Mouse (Mus musculus): ENCODE data around the gene Fads1.

DNA sequence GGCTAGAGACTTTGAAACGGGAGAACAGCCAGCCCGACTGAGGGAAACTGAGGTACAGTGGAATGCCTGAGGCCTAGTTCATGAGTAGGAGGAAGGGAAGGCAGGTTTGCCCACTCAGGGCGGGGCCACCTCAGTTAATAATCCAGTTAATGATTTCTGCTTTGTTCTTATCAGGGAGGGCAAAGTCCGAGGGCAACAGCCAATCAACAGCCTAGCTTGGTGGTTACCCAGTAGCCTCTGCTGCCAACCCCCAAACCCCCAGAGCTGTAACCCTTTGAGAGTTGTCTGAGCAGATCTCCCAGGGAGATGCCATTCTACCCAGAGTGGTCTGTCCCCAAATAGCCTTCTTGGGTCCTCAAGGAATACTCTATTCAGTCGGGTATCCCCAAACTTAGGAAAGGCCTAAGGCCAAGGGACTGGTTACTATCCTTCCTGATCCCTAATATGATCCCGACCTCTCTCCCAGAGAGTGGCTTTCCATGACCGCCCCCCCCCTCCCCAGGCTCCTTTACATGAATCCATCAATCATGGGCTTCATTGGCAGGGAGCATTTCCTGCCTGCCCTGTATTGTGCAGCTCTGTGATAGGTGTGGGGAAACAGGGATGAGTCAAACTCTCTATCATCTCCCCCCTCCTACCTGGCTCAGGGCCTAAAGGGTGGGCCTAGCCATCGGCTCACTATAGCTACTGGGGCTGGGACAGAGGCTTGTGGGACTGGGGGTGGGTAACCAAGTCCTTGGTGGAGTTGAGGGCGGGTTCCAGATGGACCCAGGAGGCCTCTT, 53.3 kb downstream of the Fads1 start:
- TF ChIP-seq CTCF (IDR thresholded peaks at IDR 0.05; ENCODE audit: borderline replicate concordance, insufficient read depth, low read length) (no peak), POLR2A (IDR thresholded peaks at IDR 0.05; ENCODE audit: low read depth, low read length) (no peak)

Measured in embryonic fibroblast, embryonic 13.5 days (primary cell).